Mouse (Mus musculus) thymus, adult 2 months (tissue): ENCODE results near the gene Hoxd4.

ENCODE experiments used
- CTCF ChIP-seq: fragments of 200-500 bp; IDR thresholded peaks from 2 replicates; pipeline ENCODE4 v1.5.1; 2012; ENCODE audit warnings: mild to moderate bottlenecking, control low read depth, low read length, moderate library complexity, borderline replicate concordance; ENCODE audit not compliant: control insufficient read depth, poor library complexity, insufficient read depth; ENCODE audit errors: extremely low read depth
- POLR2A ChIP-seq: fragments of 200-500 bp; IDR thresholded peaks from 2 replicates; pipeline ENCODE4 v1.6.1; 2012; ENCODE audit warnings: mild to moderate bottlenecking, low read length, control low read depth, moderate library complexity; ENCODE audit not compliant: control insufficient read depth, poor library complexity, insufficient read depth; ENCODE audit errors: extremely low read depth

GRCm38 (mm10) chr2:74704393-74704998 lies 7.2 kb upstream of the Hoxd4 start, which contains the start of gene Hoxd8:
- TF ChIP-seq CTCF (no peak), POLR2A (no peak)
